Mouse (Mus musculus) neutrophil, adult 5-6 weeks (primary cell): ENCODE results near the gene Notch1. TPM values are rescaled to one million over a fixed set of nuclear protein-coding genes. Genes with fewer than 3 reads are reported as not detected.
A peak's percentile ranks its signal among the peaks of the same experiment; 100 is the strongest.

ENCODE experiments used
- ATAC-seq: fragments of 151-379, 151-347 bp; 2 replicates; pipeline ENCODE4 v1.8.0; 2017; ENCODE audit warnings: mild to moderate bottlenecking, moderate TSS enrichment; ENCODE audit not compliant: insufficient number of reproducible peaks, poor library complexity, low FRiP score, severe bottlenecking; ENCODE audit errors: extremely low read depth
- total RNA-seq: library from RNA; stranded (forward); fragments of 200-1000 nt; gene quantifications from 2 replicates; pipeline ENCODE4 v1.2.3, GENCODE M21; 2017

Gene Notch1
- total RNA-seq, 1 experiment from 2014 or later = 48.8 TPM

DNA sequence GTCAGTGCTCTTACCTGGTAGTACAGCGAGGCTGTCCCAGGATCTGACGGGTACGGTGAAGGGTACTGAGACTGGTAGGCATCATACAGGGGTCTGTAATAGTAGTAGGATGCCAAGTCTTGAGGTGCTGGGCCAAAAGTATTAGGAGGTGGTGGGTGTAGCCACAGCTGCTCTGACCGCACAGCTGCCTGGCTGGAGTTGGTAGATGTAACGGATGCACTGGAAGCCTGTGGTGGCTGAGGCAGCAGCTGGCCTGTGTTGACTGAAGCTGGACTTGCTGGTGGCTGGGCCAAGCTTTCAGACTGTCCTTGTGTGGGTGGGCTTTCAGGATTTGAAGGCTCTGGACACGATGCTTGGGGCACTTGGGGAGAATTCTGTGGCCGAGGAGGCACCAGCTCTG, 78.1 kb downstream of the Notch1 start:
- ATAC-seq = no peak

- no peak for ATAC-seq
Observed at GRCm38 (mm10) chr2:26437221-26437620, 79.2 kb downstream of the Notch1 start.

DNA sequence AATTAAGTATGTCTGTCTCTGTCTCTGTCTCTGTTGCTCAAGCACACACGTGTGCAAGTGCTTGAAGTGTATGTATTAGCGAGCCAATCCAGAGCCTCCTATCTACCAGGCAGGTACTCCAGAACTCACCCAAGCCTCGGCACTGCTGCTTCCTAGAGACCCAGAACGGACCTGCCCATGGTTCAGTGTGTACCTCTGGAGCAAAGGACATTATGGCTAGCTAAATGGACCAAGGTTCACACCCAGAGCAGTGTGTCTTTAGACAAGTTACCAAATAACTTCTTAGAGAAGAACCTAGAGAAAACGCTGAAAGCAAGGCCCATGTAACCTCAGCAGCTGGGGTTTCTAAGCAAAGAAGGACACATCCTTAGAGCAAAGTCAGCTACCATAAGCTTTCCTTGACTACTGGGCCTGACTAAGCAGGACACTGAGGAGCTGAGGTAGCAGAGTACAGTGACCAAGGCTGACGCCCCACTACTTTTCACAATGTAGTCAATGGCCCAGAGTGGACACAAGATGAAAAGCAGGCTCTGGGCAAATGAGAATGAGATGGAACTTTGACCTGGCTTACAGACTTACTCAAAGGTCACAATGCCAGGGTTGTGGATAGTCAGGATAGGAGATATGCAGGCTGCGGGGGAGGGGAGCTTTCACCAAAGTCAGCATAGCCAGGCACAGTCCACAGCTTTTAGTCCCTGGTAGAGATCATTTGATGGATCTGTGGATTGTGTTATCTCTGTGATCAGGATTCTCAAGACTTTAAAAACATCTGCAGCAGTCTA, 81.5 kb downstream of the Notch1 start:
- ATAC-seq = no peak

DNA sequence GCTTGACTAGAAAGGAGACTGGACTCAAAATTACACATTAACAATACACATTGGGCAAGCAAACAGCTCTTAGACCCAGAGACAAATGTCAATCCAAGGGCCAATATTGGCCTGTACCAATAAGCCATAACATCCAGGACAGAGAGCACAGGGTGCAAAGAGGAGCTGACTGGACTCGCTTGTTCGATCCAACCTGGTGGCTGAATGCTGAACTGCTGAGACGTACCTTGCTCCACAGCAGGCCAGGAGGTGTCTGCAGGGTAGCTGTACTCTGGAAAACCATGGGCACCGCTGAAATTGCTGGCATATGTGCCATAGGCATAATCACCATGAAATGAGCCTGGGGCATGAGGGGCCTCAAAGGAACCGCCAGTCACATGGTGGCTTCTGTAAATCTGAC, 86.6 kb downstream of the Notch1 start:
- ATAC-seq = no peak

DNA sequence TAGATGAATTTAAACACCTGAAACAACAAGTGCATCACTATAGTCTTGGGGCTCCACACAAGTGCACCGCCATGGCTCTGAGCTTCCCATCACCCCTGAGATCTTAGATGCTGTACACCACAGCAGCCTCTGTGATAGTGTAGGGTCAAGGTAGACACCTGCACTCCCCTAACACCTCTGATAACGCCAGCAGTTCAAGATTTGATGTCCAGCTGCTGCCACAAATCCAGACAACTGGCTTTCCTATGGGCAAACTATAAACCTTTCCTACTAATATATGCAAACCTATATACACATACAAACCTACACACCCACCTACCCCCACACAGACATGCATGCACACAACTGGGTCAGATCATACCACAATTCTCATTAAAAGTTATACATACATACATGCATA, 91.9 kb downstream of the Notch1 start:
- ATAC-seq = no peak

GRCm38 (mm10) chr2:26423086-26423485, 93.4 kb downstream of the Notch1 start:
- no peak for ATAC-seq

- no peak for ATAC-seq
Observed at GRCm38 (mm10) chr2:26421969-26422368, 94.5 kb downstream of the Notch1 start.

- no peak for ATAC-seq
Observed at GRCm38 (mm10) chr2:26418120-26418519, 98.3 kb downstream of the Notch1 start.

DNA sequence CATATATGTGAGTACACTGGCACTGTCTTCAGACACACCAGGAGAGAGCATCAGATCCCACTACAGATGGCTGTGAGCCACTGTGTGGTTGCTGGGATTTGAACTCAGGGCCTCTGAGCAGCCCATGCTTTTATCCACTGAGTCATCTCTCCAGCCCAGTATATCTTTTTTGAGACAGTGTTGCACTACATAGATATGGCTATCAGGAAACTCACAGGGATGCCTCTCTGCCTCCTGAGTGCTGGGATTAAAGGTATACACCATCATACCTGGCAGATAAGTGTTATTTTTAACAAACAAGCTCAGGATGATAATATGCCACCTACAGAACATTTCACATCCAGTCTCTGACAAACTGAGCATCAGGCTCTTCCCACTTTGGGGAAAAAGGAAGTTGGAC, 99.4 kb downstream of the Notch1 start:
- ATAC-seq = no peak

- no peak for ATAC-seq
Observed at GRCm38 (mm10) chr2:26410931-26411411, 105.5 kb downstream of the Notch1 start.

DNA sequence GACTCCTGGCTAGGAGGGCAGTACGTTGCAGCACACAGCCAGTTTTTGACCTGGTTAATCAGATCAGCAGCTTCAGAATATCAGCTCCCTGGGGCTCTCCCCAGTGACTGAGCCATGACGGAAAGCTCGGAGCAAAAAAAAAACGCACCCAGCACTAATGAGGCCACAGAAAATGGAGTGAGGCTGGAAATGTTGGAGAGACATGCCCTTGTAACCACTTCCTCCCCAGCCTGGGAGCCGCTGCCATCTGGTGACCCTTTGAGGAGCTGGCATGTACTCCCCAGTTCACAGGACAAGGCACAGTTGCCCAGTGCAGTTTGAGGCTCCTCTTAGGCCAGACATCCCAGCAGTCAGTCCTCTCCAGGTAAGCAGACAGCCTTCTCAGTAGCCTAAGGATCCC, 106.4 kb downstream of the Notch1 start:
- no peak for ATAC-seq

DNA sequence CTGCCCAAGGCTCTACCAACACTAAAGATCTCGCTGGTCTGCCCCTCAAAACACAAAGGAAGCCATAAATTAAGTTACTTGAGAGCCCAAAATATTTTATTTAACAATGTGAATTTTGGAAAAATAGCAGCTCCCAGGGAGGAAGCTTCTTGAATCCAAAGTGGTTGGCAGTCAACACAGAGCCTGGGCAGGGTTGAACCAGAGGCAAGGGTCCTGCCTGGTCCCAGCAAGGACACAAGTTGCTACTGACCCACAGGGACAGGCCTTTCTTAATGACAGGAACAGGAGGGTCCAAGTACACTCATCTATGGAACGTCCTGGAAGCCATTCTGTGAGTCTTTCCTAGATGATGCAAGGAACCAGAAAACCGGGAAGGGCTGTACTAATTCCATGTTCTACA, 107.1 kb downstream of the Notch1 start:
- ATAC-seq = no peak

GRCm38 (mm10) chr2:26408515-26409356, 107.7 kb downstream of the Notch1 start, which contains the start of gene Inpp5e:
Gene Inpp5e (minus strand): TSS chr2:26409203.
- peak; percentile 89 for ATAC-seq

Other genes with a start within 250 kb of the Notch1 start
- 0.12 TPM in 1 of 2 replicates, not detected in the other for gene Ccdc187, start 222.1 kb downstream of the Notch1 start, total RNA-seq
- 20.7 and 22.0 TPM in 2 replicates for gene Gpsm1, start 201.1 kb downstream of the Notch1 start, total RNA-seq
- 6.2 and 7.7 TPM in 2 replicates for gene Dnlz, start 164.6 kb downstream of the Notch1 start, total RNA-seq
- gene Card9, start 155.7 kb downstream of the Notch1 start, total RNA-seq = 118 and 130 TPM in 2 replicates
- gene Snapc4, start 136.0 kb downstream of the Notch1 start, total RNA-seq = 58.9 and 67.2 TPM in 2 replicates
- 139 and 145 TPM in 2 replicates for gene Entr1, start 127.3 kb downstream of the Notch1 start, total RNA-seq
- gene Pmpca, start 127.3 kb downstream of the Notch1 start, total RNA-seq = 52.1 and 65.4 TPM in 2 replicates
- gene Inpp5e, start 107.5 kb downstream of the Notch1 start, total RNA-seq = 17.1 and 18.5 TPM in 2 replicates
- 62.1 and 65.5 TPM in 2 replicates for gene Sec16a, start 71.4 kb downstream of the Notch1 start, total RNA-seq
- 0.58 TPM in 1 of 2 replicates, not detected in the other for gene Egfl7, start 63.4 kb upstream of the Notch1 start, total RNA-seq
- gene Gm20532, start 70.0 kb upstream of the Notch1 start, total RNA-seq = not detected in 2 replicates
- gene Agpat2, start 87.8 kb upstream of the Notch1 start, total RNA-seq = 40.4 and 43.6 TPM in 2 replicates
- not detected in 2 replicates for gene Fam69b, start 111.8 kb upstream of the Notch1 start, total RNA-seq
- gene Lcn4, start 154.6 kb upstream of the Notch1 start, total RNA-seq = 1.2 and 1.7 TPM in 2 replicates